Mouse (Mus musculus): ENCODE results near the gene Pf4. TPM values are rescaled to one million over a fixed set of nuclear protein-coding genes. Genes with fewer than 3 reads are reported as not detected.

The Pf4 gene
- polyA plus RNA-seq, 1 experiment, result not detected

DNA sequence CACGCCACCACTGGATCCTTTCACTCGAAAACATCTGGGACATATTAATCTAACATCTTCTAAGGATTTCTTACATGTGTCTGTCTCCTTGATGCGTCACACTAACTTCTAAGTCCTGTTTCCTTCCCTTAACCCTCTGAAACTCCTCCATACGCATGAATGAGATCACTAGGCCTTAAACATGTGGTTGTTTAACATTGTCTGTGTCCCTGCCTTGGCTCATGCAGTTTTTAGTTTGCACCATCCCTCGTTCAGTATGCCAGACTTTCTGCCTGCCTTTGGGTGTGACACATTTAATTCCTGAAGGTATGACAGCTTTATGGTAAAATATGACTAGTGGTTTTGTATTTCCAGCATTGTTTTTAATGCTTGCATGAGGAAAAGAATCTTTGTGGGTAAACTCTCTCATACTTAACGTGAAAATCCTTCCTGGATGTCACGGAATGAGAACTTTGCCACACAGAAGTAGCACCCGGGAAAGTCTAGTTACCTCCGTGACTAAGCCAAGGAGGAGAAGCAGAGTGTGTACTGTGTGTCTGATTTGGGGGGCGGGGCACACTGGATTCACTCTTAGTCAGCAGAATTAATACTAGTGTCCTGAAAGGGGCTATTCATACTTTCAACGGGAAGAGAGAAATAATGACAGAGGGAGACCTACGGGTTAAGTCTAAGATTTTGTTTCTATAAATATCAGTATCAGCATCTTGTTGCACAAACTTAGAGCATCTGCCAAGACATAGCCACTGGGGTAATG, 8.1 kb upstream of the Pf4 start:
- no peak overlapping the region for H3K4me3 ChIP-seq (ENCODE audit: low read depth, low read length)
- no peaks in the 10 kb centered on the region for H3K9me3 ChIP-seq (replicated peaks; ENCODE audit: control insufficient read depth, insufficient read depth, low read length, poor library complexity, severe bottlenecking)
- TF ChIP-seq POLR2A (IDR thresholded peaks at IDR 0.05; ENCODE audit: insufficient read depth, low read length) (no peak), EP300 (IDR thresholded peaks at IDR 0.05; ENCODE audit: insufficient read depth, low read depth, low read length) (no peak), CTCF (IDR thresholded peaks at IDR 0.05; ENCODE audit: low read depth, low read length) (no peak)
- no peak overlapping the region for H3K9ac ChIP-seq (ENCODE audit: low read depth, poor library complexity, severe bottlenecking)
- no peaks in the 10 kb centered on the region for H3K36me3 ChIP-seq (ENCODE audit: control insufficient read depth, insufficient read depth, low read length, poor library complexity, severe bottlenecking)
- no peaks in the 10 kb centered on the region for H3K4me1 ChIP-seq (ENCODE audit: control insufficient read depth, insufficient read depth, low read length)
- no peaks in the 10 kb centered on the region for H3K27me3 ChIP-seq (ENCODE audit: control insufficient read depth, insufficient read depth, low read length, poor library complexity, severe bottlenecking)
- H3K27ac ChIP-seq (ENCODE audit: insufficient read depth, low read length), result no peak overlapping the region

- no peak for TF ChIP-seq POLR2A (IDR thresholded peaks at IDR 0.05; ENCODE audit: insufficient read depth, low read length)
- no peak for TF ChIP-seq EP300 (IDR thresholded peaks at IDR 0.05; ENCODE audit: insufficient read depth, low read depth, low read length)
- no peak for TF ChIP-seq CTCF (IDR thresholded peaks at IDR 0.05; ENCODE audit: low read depth, low read length)
- Histone ChIP-seq H3K9ac (ENCODE audit: low read depth, poor library complexity, severe bottlenecking) (no peak overlapping the region), H3K27me3 (ENCODE audit: control insufficient read depth, insufficient read depth, low read length, poor library complexity, severe bottlenecking) (no peaks in the 10 kb centered on the region; the same call in 1 of the 2 replicates)
Measured at GRCm38 (mm10) chr5:90765821-90766606, 6.2 kb upstream of the Pf4 start.

GRCm38 (mm10) chr5:90768218-90768617, 4.0 kb upstream of the Pf4 start, which contains the start of gene Ppbp:
Gene Ppbp (plus strand): TSS chr5:90768518.
- Histone ChIP-seq H3K4me1 (ENCODE audit: control insufficient read depth, insufficient read depth, low read length) (no peaks in the 10 kb centered on the region), H3K9ac (ENCODE audit: low read depth, poor library complexity, severe bottlenecking) (no peak within 1 kb of the TSS), H3K4me3 (ENCODE audit: low read depth, low read length) (no peak within 1 kb of the TSS), H3K36me3 (ENCODE audit: control insufficient read depth, insufficient read depth, low read length, poor library complexity, severe bottlenecking) (no peaks in the 10 kb centered on the region), H3K27me3 (ENCODE audit: control insufficient read depth, insufficient read depth, low read length, poor library complexity, severe bottlenecking) (no peaks in the 10 kb centered on the region; the same call in 1 of the 2 replicates), H3K27ac (ENCODE audit: insufficient read depth, low read length) (no peak within 1 kb of the TSS), H3K9me3 (replicated peaks; ENCODE audit: control insufficient read depth, insufficient read depth, low read length, poor library complexity, severe bottlenecking) (no peaks in the 10 kb centered on the region)
- TF ChIP-seq CTCF (IDR thresholded peaks at IDR 0.05; ENCODE audit: low read depth, low read length) (no peak), EP300 (IDR thresholded peaks at IDR 0.05; ENCODE audit: insufficient read depth, low read depth, low read length) (no peak), POLR2A (IDR thresholded peaks at IDR 0.05; ENCODE audit: insufficient read depth, low read length) (no peak)

More at GRCm38 (mm10) chr5:90765821-90766606, 6.2 kb upstream of the Pf4 start:
- Histone ChIP-seq H3K27ac (ENCODE audit: insufficient read depth, low read length) (no peak overlapping the region), H3K9me3 (replicated peaks; ENCODE audit: control insufficient read depth, insufficient read depth, low read length, poor library complexity, severe bottlenecking) (no peaks in the 10 kb centered on the region), H3K4me3 (ENCODE audit: low read depth, low read length) (no peak overlapping the region), H3K4me1 (ENCODE audit: control insufficient read depth, insufficient read depth, low read length) (no peaks in the 10 kb centered on the region), H3K36me3 (ENCODE audit: control insufficient read depth, insufficient read depth, low read length, poor library complexity, severe bottlenecking) (no peaks in the 10 kb centered on the region)

DNA sequence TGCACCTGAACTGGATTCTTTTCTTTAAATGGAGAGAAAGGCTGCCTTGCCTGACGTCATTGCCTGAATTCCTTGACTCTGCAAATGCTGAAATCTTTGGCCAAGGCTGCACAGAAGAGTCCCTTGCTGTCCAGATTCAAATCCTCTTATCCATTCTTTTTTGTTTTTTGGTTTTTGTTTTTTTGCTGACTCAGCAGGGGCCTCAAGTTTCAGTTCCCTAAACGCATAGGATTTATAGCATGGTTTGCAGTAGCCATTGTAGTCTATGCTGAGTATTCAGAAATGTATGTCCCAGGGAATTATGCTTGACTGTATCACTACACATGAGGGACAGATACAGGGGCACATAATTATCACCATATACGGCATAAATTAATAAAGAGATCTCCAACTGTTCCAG, 866 bp upstream of the Pf4 start:
- TF ChIP-seq CTCF (IDR thresholded peaks at IDR 0.05; ENCODE audit: low read depth, low read length), result no peak
- no peak for TF ChIP-seq EP300 (IDR thresholded peaks at IDR 0.05; ENCODE audit: insufficient read depth, low read depth, low read length)
- no peak for TF ChIP-seq POLR2A (IDR thresholded peaks at IDR 0.05; ENCODE audit: insufficient read depth, low read length)
- Histone ChIP-seq H3K36me3 (ENCODE audit: control insufficient read depth, insufficient read depth, low read length, poor library complexity, severe bottlenecking) (no peaks in the 10 kb centered on the region), H3K27ac (ENCODE audit: insufficient read depth, low read length) (no peak overlapping the region)

GRCm38 (mm10) chr5:90775562-90775961, 3.3 kb downstream of the Pf4 start:
- H3K36me3 ChIP-seq (ENCODE audit: control insufficient read depth, insufficient read depth, low read length, poor library complexity, severe bottlenecking), result no peaks in the 10 kb centered on the region
- H3K4me3 ChIP-seq (ENCODE audit: low read depth, low read length), result no peak overlapping the region
- H3K9ac ChIP-seq (ENCODE audit: low read depth, poor library complexity, severe bottlenecking), result no peak overlapping the region
- no peaks in the 10 kb centered on the region; the same call in 1 of the 2 replicates for H3K27me3 ChIP-seq (ENCODE audit: control insufficient read depth, insufficient read depth, low read length, poor library complexity, severe bottlenecking)
- H3K27ac ChIP-seq (ENCODE audit: insufficient read depth, low read length), result no peak overlapping the region
- TF ChIP-seq CTCF (IDR thresholded peaks at IDR 0.05; ENCODE audit: low read depth, low read length) (no peak), POLR2A (IDR thresholded peaks at IDR 0.05; ENCODE audit: insufficient read depth, low read length) (no peak)
- H3K4me1 ChIP-seq (ENCODE audit: control insufficient read depth, insufficient read depth, low read length), result no peaks in the 10 kb centered on the region
- no peaks in the 10 kb centered on the region for H3K9me3 ChIP-seq (replicated peaks; ENCODE audit: control insufficient read depth, insufficient read depth, low read length, poor library complexity, severe bottlenecking)

More for the DNA sequence above, 866 bp upstream of the Pf4 start:
- no peaks in the 10 kb centered on the region; the same call in 1 of the 2 replicates for H3K27me3 ChIP-seq (ENCODE audit: control insufficient read depth, insufficient read depth, low read length, poor library complexity, severe bottlenecking)
- no peak overlapping the region for H3K9ac ChIP-seq (ENCODE audit: low read depth, poor library complexity, severe bottlenecking)
- no peaks in the 10 kb centered on the region for H3K9me3 ChIP-seq (replicated peaks; ENCODE audit: control insufficient read depth, insufficient read depth, low read length, poor library complexity, severe bottlenecking)
- no peak overlapping the region for H3K4me3 ChIP-seq (ENCODE audit: low read depth, low read length)
- H3K4me1 ChIP-seq (ENCODE audit: control insufficient read depth, insufficient read depth, low read length), result no peaks in the 10 kb centered on the region

GRCm38 (mm10) chr5:90777621-90778020, 5.4 kb downstream of the Pf4 start:
- Histone ChIP-seq H3K9me3 (replicated peaks; ENCODE audit: control insufficient read depth, insufficient read depth, low read length, poor library complexity, severe bottlenecking) (no peaks in the 10 kb centered on the region), H3K4me3 (ENCODE audit: low read depth, low read length) (no peak overlapping the region), H3K9ac (ENCODE audit: low read depth, poor library complexity, severe bottlenecking) (no peak overlapping the region), H3K27me3 (ENCODE audit: control insufficient read depth, insufficient read depth, low read length, poor library complexity, severe bottlenecking) (no peaks in the 10 kb centered on the region), H3K4me1 (ENCODE audit: control insufficient read depth, insufficient read depth, low read length) (no peaks in the 10 kb centered on the region), H3K27ac (ENCODE audit: insufficient read depth, low read length) (no peak overlapping the region), H3K36me3 (ENCODE audit: control insufficient read depth, insufficient read depth, low read length, poor library complexity, severe bottlenecking) (no peaks in the 10 kb centered on the region)
- TF ChIP-seq CTCF (IDR thresholded peaks at IDR 0.05; ENCODE audit: low read depth, low read length), result no peak
- no peak for TF ChIP-seq POLR2A (IDR thresholded peaks at IDR 0.05; ENCODE audit: insufficient read depth, low read length)
- TF ChIP-seq EP300 (IDR thresholded peaks at IDR 0.05; ENCODE audit: insufficient read depth, low read depth, low read length), result no peak
